Mouse (Mus musculus): Measurements from ENCODE around the gene Ifitm10.
"Not testable (repeated sequence)": the region's sequence is repeated elsewhere in the genome, so short reads cannot be mapped to it uniquely, and the experiment has no call there.

DNA sequence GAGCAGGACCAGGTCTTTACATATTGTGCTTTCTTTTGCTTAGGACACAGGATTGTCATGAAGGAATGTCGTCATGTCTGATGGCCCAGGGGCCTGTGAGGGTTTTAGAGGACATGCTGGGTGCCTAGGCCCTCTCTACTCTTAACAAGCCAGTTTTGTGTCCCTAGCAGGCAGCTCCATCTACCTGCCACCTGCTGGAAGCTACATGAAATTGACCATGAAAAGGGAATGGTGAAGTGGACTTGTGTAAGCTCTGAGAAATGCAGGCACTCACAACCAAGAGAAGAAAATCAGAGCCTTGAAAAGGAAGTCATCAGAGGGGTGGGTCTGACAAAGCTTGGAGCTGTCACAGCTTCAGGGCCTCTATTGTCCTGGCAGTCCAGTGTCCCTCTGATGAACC lies 94.3 kb downstream of the Ifitm10 start:
- peak; percentile 22 for TF ChIP-seq CTCF (IDR thresholded peaks at IDR 0.05; ENCODE audit: low read depth)
- not testable (repeated sequence) for TF ChIP-seq EP300 (IDR thresholded peaks at IDR 0.05; ENCODE audit: low read depth)

Measured in heart, postnatal 0 days (tissue).